Mouse (Mus musculus): ENCODE data around the gene Snta1. TPM values are rescaled to one million over a fixed set of nuclear protein-coding genes. Genes with fewer than 3 reads are reported as not detected.

Gene Snta1
- polyA plus RNA-seq (2017; shearing (Covaris generic)), result not detected

GRCm38 (mm10) chr2:154407643-154408445, at the start of gene Snta1:
Snta1 (minus strand) TSS chr2:154408099.

GRCm38 (mm10) chr2:154436458-154437190, 28.7 kb upstream of the Snta1 start, which contains the start of gene Cbfa2t2:
Cbfa2t2 (plus strand) TSS chr2:154436481.

GRCm38 (mm10) chr2:154372842-154373500, 34.9 kb downstream of the Snta1 start, which contains the start of gene Cdk5rap1:
Cdk5rap1 (minus strand) TSS chr2:154373010.

Other genes with a start within 250 kb of the Snta1 start
- not detected for gene Bpifa5, start 245.5 kb downstream of the Snta1 start, polyA plus RNA-seq (2017; shearing (Covaris generic))
- not detected for gene Bpifb1, start 217.3 kb downstream of the Snta1 start, polyA plus RNA-seq (2017; shearing (Covaris generic))
- gene Bpifb5, start 184.4 kb downstream of the Snta1 start, polyA plus RNA-seq (2017; shearing (Covaris generic)), result 0.30 TPM
- not detected for gene Bpifb9a, start 150.2 kb downstream of the Snta1 start, polyA plus RNA-seq (2017; shearing (Covaris generic))
- gene Bpifb9b, start 100.9 kb downstream of the Snta1 start, polyA plus RNA-seq (2017; shearing (Covaris generic)), result not detected
- gene Cdk5rap1, start 35.1 kb downstream of the Snta1 start, polyA plus RNA-seq (2017; shearing (Covaris generic)), result 17.9 TPM
- gene Cbfa2t2, start 28.4 kb upstream of the Snta1 start, polyA plus RNA-seq (2017; shearing (Covaris generic)), result 22.7 TPM
- gene 1700003F12Rik, start 139.0 kb upstream of the Snta1 start, polyA plus RNA-seq (2017; shearing (Covaris generic)), result not detected
- gene Actl10, start 143.7 kb upstream of the Snta1 start, polyA plus RNA-seq (2017; shearing (Covaris generic)), result not detected
- not detected for gene Necab3, start 150.8 kb upstream of the Snta1 start, polyA plus RNA-seq (2017; shearing (Covaris generic))
- gene E2f1, start 161.8 kb upstream of the Snta1 start, polyA plus RNA-seq (2017; shearing (Covaris generic)), result 1.3 TPM
- gene Pxmp4, start 195.6 kb upstream of the Snta1 start, polyA plus RNA-seq (2017; shearing (Covaris generic)), result 8.7 TPM
- gene Zfp341, start 205.2 kb upstream of the Snta1 start, polyA plus RNA-seq (2017; shearing (Covaris generic)), result 0.60 TPM
- gene 4930519P11Rik, start 205.3 kb upstream of the Snta1 start, polyA plus RNA-seq (2017; shearing (Covaris generic)), result not detected
- gene Chmp4b, start 243.6 kb upstream of the Snta1 start, polyA plus RNA-seq (2017; shearing (Covaris generic)), result 17.2 TPM